Mouse (Mus musculus) testis, postnatal 14 days (tissue): ENCODE data around the gene Ryr1.

Experiments
- DNase-seq: peaks from one replicate; pipeline ENCODE4 v3.0.0; 2021; ENCODE audit warnings: low spot score

Gene Ryr1

GRCm38 (mm10) chr7:28960354-28961046, 164.5 kb downstream of the Ryr1 start:
- no peak for DNase-seq

GRCm38 (mm10) chr7:28959505-28960045, 165.4 kb downstream of the Ryr1 start:
- no peak for DNase-seq

- no peak for DNase-seq
These were observed 166.2 kb downstream of the Ryr1 start for GRCm38 (mm10) chr7:28958770-28959169.

GRCm38 (mm10) chr7:28957997-28958725, 166.8 kb downstream of the Ryr1 start:
- no peak for DNase-seq

GRCm38 (mm10) chr7:28957286-28957685, 167.7 kb downstream of the Ryr1 start:
- DNase-seq = no peak

- DNase-seq = no peak
These were observed 168.7 kb downstream of the Ryr1 start for GRCm38 (mm10) chr7:28956270-28956669.

GRCm38 (mm10) chr7:28955295-28955897, 169.6 kb downstream of the Ryr1 start:
- no peak for DNase-seq

GRCm38 (mm10) chr7:28954773-28955172, 170.2 kb downstream of the Ryr1 start:
- no peak for DNase-seq

GRCm38 (mm10) chr7:28953476-28954376, 171.3 kb downstream of the Ryr1 start:
- no peak for DNase-seq
